Mouse (Mus musculus) bone marrow macrophage, adult 2 months (primary cell): ENCODE data around the gene Dppa5a. TPM values are rescaled to one million over a fixed set of nuclear protein-coding genes. Genes with fewer than 3 reads are reported as not detected.
"Not testable (repeated sequence)": the region's sequence is repeated elsewhere in the genome, so short reads cannot be mapped to it uniquely, and the experiment has no call there.

ENCODE experiments used
- H3K27ac ChIP-seq: 2 replicates; pipeline ENCODE4 v1.5.1; 2012; ENCODE audit warnings: low read depth, low read length; ENCODE audit not compliant: insufficient read depth
- H3K4me1 ChIP-seq: 2 replicates; pipeline ENCODE4 v1.6.1; 2012; ENCODE audit warnings: low read length; ENCODE audit not compliant: control insufficient read depth, insufficient read depth
- H3K4me3 ChIP-seq: 2 replicates; pipeline ENCODE4 v1.5.1; 2012; ENCODE audit warnings: mild to moderate bottlenecking, low read length, moderate library complexity; ENCODE audit not compliant: insufficient read depth
- CTCF ChIP-seq: IDR thresholded peaks from 2 replicates; pipeline ENCODE4 v1.5.1; 2012; ENCODE audit warnings: low read depth, mild to moderate bottlenecking, low read length, moderate library complexity
- POLR2A ChIP-seq: IDR thresholded peaks from 2 replicates; pipeline ENCODE4 v1.6.1; 2012; ENCODE audit warnings: mild to moderate bottlenecking, low read depth, low read length, borderline replicate concordance
- polyA plus RNA-seq: library from polyadenylated mRNA; stranded (reverse); fragments of >200 nt; gene quantifications from 2 replicates; pipeline ENCODE4 v1.2.4, GENCODE M21; 2012; ENCODE audit not compliant: missing spikeins, insufficient read depth, insufficient read length

Gene Dppa5a
- not detected in 2 replicates for polyA plus RNA-seq

- not testable (repeated sequence) for H3K4me3 ChIP-seq, H3K27ac ChIP-seq, H3K4me1 ChIP-seq
These were observed at the start of gene Dppa5a for GRCm38 (mm10) chr9:78367959-78368358. Gene Dppa5a, minus strand, starts transcription at chr9:78368177.

GRCm38 (mm10) chr9:78401596-78401995, 33.6 kb upstream of the Dppa5a start:
- Histone ChIP-seq H3K4me3 (no peak overlapping the region), H3K4me1 (no peaks in the 10 kb centered on the region), H3K27ac (no peak overlapping the region)
- TF ChIP-seq POLR2A (no peak), CTCF (no peak)

GRCm38 (mm10) chr9:78400570-78400969, 32.6 kb upstream of the Dppa5a start:
- H3K4me1 ChIP-seq, result no peaks in the 10 kb centered on the region
- no peak overlapping the region for H3K27ac ChIP-seq
- no peak for TF ChIP-seq POLR2A
- TF ChIP-seq CTCF, result no peak

GRCm38 (mm10) chr9:78396517-78396916, 28.5 kb upstream of the Dppa5a start:
- TF ChIP-seq CTCF, result no peak
- no peak for TF ChIP-seq POLR2A
- H3K4me3 ChIP-seq, result no peak overlapping the region
- H3K27ac ChIP-seq, result no peak overlapping the region
- no peaks in the 10 kb centered on the region for H3K4me1 ChIP-seq

More at GRCm38 (mm10) chr9:78400570-78400969, 32.6 kb upstream of the Dppa5a start:
- H3K4me3 ChIP-seq, result no peak overlapping the region

GRCm38 (mm10) chr9:78395630-78396351, 27.8 kb upstream of the Dppa5a start, which contains the start of gene Ddx43:
Gene Ddx43, plus strand, starts transcription at chr9:78395777.
- H3K4me1 ChIP-seq, result no peaks in the 10 kb centered on the region
- peak within 1 kb of the TSS; percentile 34 for H3K4me3 ChIP-seq
- TF ChIP-seq CTCF (no peak), POLR2A (no peak)
- no peak within 1 kb of the TSS for H3K27ac ChIP-seq

- Histone ChIP-seq H3K27ac (no peak overlapping the region), H3K4me3 (0 out of 2 replicates have a peak overlapping the region, but pooled peaks have one; percentile 34), H3K4me1 (no peaks in the 10 kb centered on the region)
- no peak for TF ChIP-seq POLR2A
- no peak for TF ChIP-seq CTCF
These were observed 27.3 kb upstream of the Dppa5a start for GRCm38 (mm10) chr9:78395244-78395629.

GRCm38 (mm10) chr9:78394602-78395001, 26.6 kb upstream of the Dppa5a start:
- TF ChIP-seq CTCF (no peak), POLR2A (no peak)

GRCm38 (mm10) chr9:78393741-78394140, 25.8 kb upstream of the Dppa5a start:
- no peak overlapping the region for H3K4me3 ChIP-seq
- H3K4me1 ChIP-seq, result no peaks in the 10 kb centered on the region
- no peak overlapping the region for H3K27ac ChIP-seq
- TF ChIP-seq CTCF, result no peak
- TF ChIP-seq POLR2A, result no peak

More at GRCm38 (mm10) chr9:78394602-78395001, 26.6 kb upstream of the Dppa5a start:
- H3K4me1 ChIP-seq, result no peaks in the 10 kb centered on the region
- H3K27ac ChIP-seq, result no peak overlapping the region
- no peak overlapping the region for H3K4me3 ChIP-seq

- H3K27ac ChIP-seq, result no peak overlapping the region
- H3K4me3 ChIP-seq, result no peak overlapping the region
- TF ChIP-seq CTCF (no peak), POLR2A (no peak)
- H3K4me1 ChIP-seq, result no peaks in the 10 kb centered on the region
These were observed 22.0 kb upstream of the Dppa5a start for GRCm38 (mm10) chr9:78389981-78390380.

- TF ChIP-seq POLR2A (no peak), CTCF (no peak)
- H3K27ac ChIP-seq, result no peak overlapping the region
- no peaks in the 10 kb centered on the region for H3K4me1 ChIP-seq
- no peak overlapping the region for H3K4me3 ChIP-seq
These were observed 19.0 kb upstream of the Dppa5a start for GRCm38 (mm10) chr9:78386947-78387346.
